Mouse (Mus musculus): ENCODE results near the gene Tbc1d22a.

Gene Tbc1d22a

DNA sequence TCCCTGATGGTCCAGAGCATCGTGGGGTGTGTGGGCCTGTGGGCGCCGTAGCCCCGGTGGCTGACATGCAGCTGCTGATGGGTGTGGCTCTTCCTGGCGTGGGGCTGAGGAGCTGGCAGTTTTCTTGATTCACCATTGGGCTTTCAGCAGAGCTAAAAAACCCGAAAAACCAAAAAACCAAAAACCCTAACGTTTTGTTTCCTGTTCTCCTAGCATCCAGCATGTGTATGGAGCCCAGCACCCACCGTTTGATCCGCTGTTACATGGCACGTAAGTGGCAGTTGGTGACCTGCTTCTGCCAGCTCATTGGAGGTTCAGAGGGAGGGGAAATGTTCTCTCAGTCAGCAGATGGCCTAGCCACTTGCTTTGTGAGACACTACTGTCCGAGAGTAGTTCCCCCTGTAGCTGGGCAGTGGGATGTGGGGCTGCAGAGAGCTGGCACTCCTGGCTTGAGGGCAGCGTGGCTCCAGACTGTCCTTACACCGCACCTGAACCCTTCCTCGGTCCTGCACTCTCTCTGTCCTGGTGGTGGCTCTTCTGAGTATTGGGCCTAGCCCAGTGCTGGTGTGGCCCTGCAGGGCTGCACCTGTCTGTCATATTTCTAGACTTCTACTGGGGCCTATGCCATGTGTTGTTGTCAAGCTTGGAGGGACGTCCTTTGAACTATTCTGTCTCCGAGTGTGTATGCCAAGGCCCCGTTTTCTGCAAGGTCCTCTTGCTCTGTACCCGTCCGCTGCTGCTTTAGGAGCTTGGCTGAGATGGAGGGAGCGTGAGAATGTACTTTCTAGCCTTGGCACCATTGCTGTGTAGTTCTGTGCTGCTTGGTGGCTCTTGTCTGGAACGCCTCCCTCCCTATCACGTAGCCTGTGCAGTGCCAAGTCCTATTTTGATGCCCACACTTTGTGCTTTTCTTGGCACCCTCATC lies 20.5 kb downstream of the Tbc1d22a start:
- no peak for DNase-seq (ENCODE audit: low spot score in 2 of 2)

GRCm38 (mm10) chr15:86236252-86236651 lies 22.0 kb downstream of the Tbc1d22a start:
- DNase-seq (ENCODE audit: low spot score in 2 of 2) = peak; percentile 39 to 80

DNA sequence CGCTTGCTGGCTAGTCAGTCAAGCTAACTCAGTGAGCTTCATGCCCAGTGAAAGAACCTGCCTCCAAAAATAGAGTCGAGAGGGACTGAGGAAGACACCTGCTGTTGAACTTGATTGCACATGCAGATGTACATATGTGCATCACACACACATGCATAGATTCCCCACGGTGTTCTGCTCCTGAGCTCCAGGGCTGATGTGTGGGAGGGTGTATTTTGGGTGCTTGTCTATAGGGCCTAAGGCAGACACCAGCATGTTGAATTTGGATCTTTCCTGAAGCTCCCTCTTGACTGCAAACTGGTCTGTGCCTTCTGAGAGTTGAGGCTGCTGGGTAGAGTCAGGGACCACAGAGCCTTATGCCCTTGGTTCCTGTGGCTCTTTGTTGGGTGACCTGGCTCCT lies 23.8 kb downstream of the Tbc1d22a start:
- DNase-seq (ENCODE audit: low spot score in 2 of 2) = no peak

- DNase-seq (ENCODE audit: low spot score in 2 of 2) = no peak
These were observed 24.8 kb downstream of the Tbc1d22a start for GRCm38 (mm10) chr15:86239068-86239467.

- DNase-seq (ENCODE audit: low spot score in 2 of 2) = peak; percentile 42 to 69
These were observed 25.5 kb downstream of the Tbc1d22a start for GRCm38 (mm10) chr15:86239801-86240200.

- peak; percentile 31 to 68 for DNase-seq (ENCODE audit: low spot score in 2 of 2)
These were observed 29.4 kb downstream of the Tbc1d22a start for GRCm38 (mm10) chr15:86243708-86244107.

DNA sequence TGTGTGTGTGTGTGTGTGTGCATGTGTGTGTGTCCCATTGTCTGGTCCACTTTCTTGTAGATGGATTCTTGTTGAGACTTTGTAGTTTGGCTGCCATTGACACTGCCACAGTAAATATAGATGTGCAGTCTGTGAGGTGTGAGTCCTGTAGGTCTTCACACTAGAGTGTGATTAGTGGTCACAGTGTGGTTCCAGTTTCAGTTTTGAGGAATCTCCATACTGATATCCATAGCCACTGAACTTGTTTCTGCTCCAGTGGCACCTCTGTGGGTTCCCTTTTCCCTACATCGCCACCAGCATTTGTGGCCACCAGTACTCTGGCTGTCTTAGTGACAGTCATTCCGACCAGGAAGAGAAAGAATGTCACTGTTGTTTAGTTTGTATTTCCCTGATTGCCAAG lies 30.1 kb downstream of the Tbc1d22a start:
- no peak for DNase-seq (ENCODE audit: low spot score in 2 of 2)

- DNase-seq (ENCODE audit: low spot score in 2 of 2) = peak in 1 of 2 experiments; percentile 51
These were observed 36.0 kb downstream of the Tbc1d22a start for GRCm38 (mm10) chr15:86250269-86250668.

- DNase-seq (ENCODE audit: low spot score in 2 of 2) = no peak
These were observed 37.9 kb downstream of the Tbc1d22a start for GRCm38 (mm10) chr15:86252130-86252529.

DNA sequence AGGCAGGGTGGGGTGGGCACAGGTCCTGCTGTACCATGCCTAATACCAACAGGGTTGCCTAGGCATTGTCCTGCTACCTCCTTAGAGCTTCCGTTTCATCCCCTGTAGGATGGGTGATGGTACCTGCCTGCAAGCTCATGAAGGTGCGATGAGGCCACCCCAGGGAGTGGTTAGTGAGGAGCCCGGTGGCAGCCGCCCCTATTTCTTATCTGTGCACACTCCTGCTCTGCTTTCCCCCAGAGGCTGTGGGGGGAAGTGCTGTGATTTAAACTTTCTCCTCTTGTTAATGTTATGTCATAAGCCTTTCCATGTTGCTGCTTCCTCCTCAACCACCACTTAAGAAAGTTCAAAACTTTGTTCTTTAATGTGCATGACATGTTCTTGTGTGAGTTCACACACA lies 38.4 kb downstream of the Tbc1d22a start:
- DNase-seq (ENCODE audit: low spot score in 2 of 2) = no peak

DNA sequence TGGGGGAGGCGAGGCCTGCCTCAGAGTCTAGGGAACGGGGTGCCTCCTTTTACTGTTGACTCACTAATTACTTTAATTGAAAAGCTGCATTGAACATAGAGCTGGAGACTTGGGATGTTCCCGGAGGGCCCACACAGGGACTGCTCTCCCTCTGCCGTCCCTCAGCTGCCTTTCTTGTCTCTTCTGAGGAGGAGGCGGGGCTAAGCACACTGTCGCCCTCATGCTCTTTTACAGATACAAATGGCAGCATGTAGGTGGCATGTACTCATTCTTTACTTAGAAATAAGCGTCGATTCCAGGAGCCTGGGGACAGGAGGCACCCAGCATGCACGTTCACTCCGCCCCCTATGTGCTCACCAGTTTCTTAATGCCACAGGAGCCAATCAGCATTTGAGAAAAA lies 39.2 kb downstream of the Tbc1d22a start:
- DNase-seq (ENCODE audit: low spot score in 2 of 2) = no peak

DNA sequence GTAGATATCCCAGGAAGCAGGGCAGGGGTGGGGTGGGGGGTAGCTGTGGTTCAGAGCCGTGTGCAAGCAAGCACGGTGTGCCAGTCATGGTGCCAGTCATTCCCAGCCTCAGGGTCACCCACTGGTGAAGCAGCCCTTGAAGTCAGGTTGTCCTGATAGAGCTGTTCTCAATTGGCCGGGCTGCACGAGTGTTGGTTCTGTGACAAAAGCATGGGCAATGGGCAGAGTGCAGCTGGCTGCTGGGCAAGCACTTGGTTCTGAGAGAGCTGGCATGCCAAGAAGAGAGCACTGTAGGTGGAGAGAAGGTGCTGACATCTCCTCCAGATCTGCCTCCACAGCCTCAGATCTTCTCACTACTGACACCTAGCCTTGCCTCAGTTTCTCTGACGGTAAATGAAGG lies 41.9 kb downstream of the Tbc1d22a start:
- DNase-seq (ENCODE audit: low spot score in 2 of 2) = no peak

DNA sequence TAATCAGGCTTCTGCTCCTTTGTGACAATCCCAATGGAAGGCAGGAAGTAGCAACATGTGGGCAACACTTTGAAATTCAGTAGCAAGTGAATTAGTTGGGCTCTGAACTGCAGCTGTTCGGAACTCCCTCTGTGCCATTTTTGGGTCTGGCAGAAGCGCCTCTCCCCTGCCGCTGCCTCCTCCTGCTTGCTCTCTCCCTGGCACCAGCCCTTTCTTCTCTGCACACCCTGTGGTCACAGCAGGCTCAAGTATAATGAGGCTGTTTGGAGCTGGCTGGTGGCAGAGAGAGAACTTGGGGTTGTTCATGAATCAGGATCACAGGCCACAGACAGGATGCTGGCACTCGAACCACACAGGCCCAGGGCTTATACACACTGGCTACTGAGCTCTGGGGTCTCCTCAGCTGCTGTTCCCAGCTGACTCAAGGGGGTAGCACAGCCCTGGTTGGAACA lies 42.5 kb downstream of the Tbc1d22a start:
- DNase-seq (ENCODE audit: low spot score in 2 of 2) = no peak

DNA sequence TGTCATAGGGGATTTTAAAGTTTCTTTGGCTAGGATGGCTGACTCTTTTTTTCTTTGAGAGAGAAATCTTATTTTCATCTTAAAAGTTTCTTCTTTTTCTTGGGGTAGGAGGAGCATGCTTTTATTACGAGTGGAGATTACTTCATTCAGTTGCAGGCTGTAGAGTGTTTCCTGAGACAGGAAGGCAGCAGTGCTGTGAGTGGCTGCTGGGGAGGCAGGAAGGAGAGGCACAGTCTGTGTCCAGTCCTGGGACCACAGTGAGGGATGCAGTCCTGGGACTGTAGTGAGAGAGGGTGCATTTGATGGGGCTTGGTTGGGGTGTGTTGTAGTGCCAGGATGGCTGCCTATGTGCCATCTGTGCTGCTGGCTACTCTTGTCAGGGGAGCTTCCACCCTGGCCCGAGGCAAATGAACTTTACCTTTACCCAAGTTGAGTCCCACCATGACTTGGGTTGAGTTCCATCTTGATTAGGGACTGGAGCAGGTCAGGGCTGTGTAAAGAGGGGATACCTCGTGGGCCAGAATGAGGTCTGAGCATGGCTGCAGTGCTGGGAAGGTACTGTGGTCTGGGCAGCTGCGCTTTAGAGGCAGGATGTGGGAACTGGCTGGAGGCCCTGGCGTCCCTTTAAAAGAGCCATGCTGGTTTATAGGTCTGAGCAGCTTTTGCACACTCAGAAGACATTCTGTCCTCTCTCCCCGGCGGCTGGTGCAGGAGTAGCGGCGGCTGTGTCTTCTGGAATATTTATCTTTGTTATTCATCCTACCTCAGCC lies 43.8 kb downstream of the Tbc1d22a start:
- DNase-seq (ENCODE audit: low spot score in 2 of 2) = no peak

DNA sequence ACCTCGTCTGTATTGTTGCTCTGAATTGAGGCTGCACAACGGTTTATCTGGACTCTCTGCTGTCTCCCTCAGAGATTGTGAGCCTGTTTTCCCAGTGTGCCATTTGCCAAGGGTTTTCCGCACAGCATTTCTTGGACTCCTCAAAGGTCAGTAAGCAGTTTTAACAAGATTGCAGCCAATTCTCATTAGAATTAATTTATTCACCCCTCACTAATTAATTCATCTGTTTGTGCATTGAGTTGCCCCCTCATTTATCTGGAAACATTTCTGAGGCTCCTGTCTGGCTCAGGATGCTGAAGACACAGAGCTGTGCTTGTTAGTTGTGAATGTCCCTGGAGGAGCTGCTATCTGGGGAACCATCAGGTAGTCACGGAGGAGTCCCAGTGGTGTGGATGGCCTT lies 45.0 kb downstream of the Tbc1d22a start:
- DNase-seq (ENCODE audit: low spot score in 2 of 2) = no peak

GRCm38 (mm10) chr15:86260111-86260510 lies 45.9 kb downstream of the Tbc1d22a start:
- no peak for DNase-seq (ENCODE audit: low spot score in 2 of 2)

GRCm38 (mm10) chr15:86264389-86264788 lies 50.1 kb downstream of the Tbc1d22a start:
- no peak for DNase-seq (ENCODE audit: low spot score in 2 of 2)

- no peak for DNase-seq (ENCODE audit: low spot score in 2 of 2)
These were observed 50.5 kb downstream of the Tbc1d22a start for GRCm38 (mm10) chr15:86264803-86265202.

DNA sequence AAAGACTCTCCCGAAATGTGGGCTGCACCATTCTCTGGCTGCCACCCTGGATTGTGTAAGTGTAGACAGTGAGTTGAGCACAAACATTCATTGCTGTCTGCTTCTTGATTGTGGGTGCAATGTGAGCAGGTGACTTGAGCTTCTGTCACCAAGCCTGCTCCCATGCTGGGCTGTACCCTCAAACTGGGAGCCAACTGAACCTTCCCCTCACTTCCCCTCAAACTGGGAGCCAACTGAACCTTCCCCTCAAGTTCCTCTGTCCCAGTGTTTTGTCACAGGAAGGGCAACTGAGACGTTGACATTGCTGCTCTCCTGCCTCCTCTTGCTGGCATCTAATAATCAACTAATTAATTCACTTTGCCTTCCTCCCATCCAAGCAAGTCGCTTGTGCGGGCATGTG lies 52.7 kb downstream of the Tbc1d22a start:
- DNase-seq (ENCODE audit: low spot score in 2 of 2) = no peak

DNA sequence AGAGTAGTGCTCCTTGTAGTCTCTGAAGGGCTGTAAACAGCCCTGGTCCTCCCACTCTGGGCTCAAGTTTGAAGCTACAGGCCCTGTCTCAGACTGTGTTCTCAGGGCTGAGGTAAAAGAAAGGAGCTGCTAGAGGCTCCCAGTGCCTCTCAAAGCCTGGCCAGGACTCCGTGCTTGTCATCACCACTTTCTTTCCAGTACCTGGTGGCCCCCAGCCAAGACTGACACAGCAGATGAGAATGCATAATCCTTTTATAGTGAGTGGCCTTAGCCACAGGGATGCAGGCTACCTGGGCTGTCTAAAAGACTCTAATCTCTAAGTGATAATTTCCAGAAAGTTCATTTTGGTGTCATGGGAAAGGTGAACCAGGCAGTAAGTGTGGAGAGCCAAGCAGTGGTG lies 54.3 kb downstream of the Tbc1d22a start:
- no peak for DNase-seq (ENCODE audit: low spot score in 2 of 2)

GRCm38 (mm10) chr15:86275754-86276153 lies 61.5 kb downstream of the Tbc1d22a start:
- DNase-seq (ENCODE audit: low spot score in 2 of 2) = no peak

- DNase-seq (ENCODE audit: low spot score in 2 of 2) = no peak
These were observed 62.4 kb downstream of the Tbc1d22a start for GRCm38 (mm10) chr15:86276538-86277264.
